Mouse (Mus musculus) hindbrain, embryonic 15.5 days (tissue): ENCODE data around the gene Prkch. TPM values are rescaled to one million over a fixed set of nuclear protein-coding genes. Genes with fewer than 3 reads are reported as not detected.

Experiments
- ATAC-seq: fragments of 200-750 bp; cut with Nextera tagmentation; 2 replicates; pipeline ENCODE4 v1.8.0; 2017; ENCODE audit warnings: low read depth, moderate number of reproducible peaks, moderate TSS enrichment; ENCODE audit not compliant: low FRiP score
- H3K27ac ChIP-seq: fragments of 300-500 bp; sonication (generic); replicated peaks from 2 replicates; pipeline ENCODE4 v1.5.1; 2015; ENCODE audit warnings: mild to moderate bottlenecking, inconsistent platforms
- H3K27me3 ChIP-seq: fragments of 300-500 bp; sonication (generic); 2 replicates; pipeline ENCODE4 v1.6.1; 2015; ENCODE audit warnings: control low read depth, inconsistent platforms
- H3K36me3 ChIP-seq: fragments of 300-500 bp; sonication (generic); 2 replicates; pipeline ENCODE4 v1.6.1; 2015; ENCODE audit warnings: control low read depth, inconsistent platforms
- H3K4me1 ChIP-seq: fragments of 300-500 bp; sonication (generic); replicated peaks from 2 replicates; pipeline ENCODE4 v1.6.1; 2015; ENCODE audit warnings: control low read depth, inconsistent platforms
- H3K4me2 ChIP-seq: fragments of 300-500 bp; sonication (generic); 2 replicates; pipeline ENCODE4 v1.6.1; 2015; ENCODE audit warnings: moderate library complexity, mild to moderate bottlenecking, inconsistent platforms
- H3K4me3 ChIP-seq: fragments of 300-500 bp; sonication (generic); 2 replicates; pipeline ENCODE4 v1.5.1; 2015; ENCODE audit warnings: mild to moderate bottlenecking, inconsistent platforms
- H3K9ac ChIP-seq: fragments of 300-500 bp; sonication (generic); 2 replicates; pipeline ENCODE4 v1.6.1; 2015; ENCODE audit warnings: inconsistent platforms
- H3K9me3 ChIP-seq: fragments of 300-500 bp; sonication (generic); 2 replicates; pipeline ENCODE4 v1.6.1; 2016; ENCODE audit warnings: control low read depth, inconsistent platforms
- WGBS: fragments of 180-500 bp; shearing (Covaris S2); methylation state at CpG from one replicate; pipeline ENCODE4 v1.1.7; 2015; 5-methylcytosine and 5-hydroxymethylcytosine counted together
- polyA plus RNA-seq: library from polyadenylated mRNA; unstranded; fragments of >200 nt; fragmentation: Nextera tagmentation; extraction: Ambion mirVana; gene quantifications from 2 replicates; pipeline ENCODE4 v1.2.1, GENCODE M21; 2015

Gene Prkch
- polyA plus RNA-seq, 1 experiment from 2014 or later: 8.6 TPM

DNA sequence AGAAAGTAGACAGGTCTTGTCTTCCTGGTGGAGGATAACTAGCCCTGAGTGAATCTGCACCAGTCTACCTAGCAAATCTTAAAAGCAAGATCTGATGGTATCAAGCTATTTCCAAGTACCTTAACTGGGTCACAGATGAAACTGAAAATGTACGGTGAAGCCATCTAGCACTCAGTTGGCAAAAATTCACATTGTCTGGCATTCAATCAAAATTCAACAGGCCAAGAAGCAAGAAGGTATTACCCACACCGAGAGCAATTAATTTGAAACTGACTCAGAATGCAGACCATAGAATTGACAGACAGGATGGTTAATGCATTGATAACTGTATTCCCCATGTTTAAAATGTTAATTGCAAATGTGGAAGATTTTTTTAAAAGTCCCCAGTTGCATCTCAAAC is 82.1 kb downstream of the Prkch start:
- Histone ChIP-seq H3K9ac (no peak overlapping the region), H3K27me3 (no peaks in the 10 kb centered on the region), H3K4me2 (no peak overlapping the region), H3K4me1 (peaks cover 2% of the 10 kb centered on the region; the same call in 1 of the 2 replicates), H3K27ac (no peak overlapping the region), H3K36me3 (no peaks in the 10 kb centered on the region), H3K9me3 (no peaks in the 10 kb centered on the region), H3K4me3 (no peak overlapping the region)
- WGBS: 78% methylated on average over 2 of the region's 2 CpGs
- ATAC-seq: no peak

DNA sequence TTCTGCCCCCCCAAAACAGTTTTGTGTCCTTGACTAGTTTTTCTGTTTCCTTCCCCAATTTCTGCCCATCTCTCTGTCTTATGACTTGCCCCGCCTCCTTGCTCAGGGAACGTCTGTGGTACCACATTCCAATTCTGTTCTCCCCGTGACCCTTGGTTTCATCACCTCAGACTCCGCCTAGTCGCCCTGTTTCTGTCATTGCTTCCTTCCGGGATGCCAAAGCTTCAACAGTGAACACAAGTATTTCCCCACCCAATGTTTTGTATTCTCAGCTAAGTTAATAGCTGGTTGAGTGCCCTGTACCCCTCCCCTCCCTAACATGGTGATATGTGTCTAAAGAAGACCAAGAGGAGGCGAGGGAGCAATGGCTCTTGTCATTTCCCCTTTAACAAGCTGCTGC is 83.0 kb downstream of the Prkch start:
- Histone ChIP-seq H3K9ac (no peak overlapping the region), H3K36me3 (no peaks in the 10 kb centered on the region), H3K9me3 (no peaks in the 10 kb centered on the region), H3K27me3 (no peaks in the 10 kb centered on the region), H3K4me2 (no peak overlapping the region), H3K4me3 (no peak overlapping the region), H3K27ac (no peak overlapping the region), H3K4me1 (peaks cover 9% of the 10 kb centered on the region; the same call in 1 of the 2 replicates)
- no peak for ATAC-seq
- WGBS: 82% methylated on average over 7 of the region's 7 CpGs

DNA sequence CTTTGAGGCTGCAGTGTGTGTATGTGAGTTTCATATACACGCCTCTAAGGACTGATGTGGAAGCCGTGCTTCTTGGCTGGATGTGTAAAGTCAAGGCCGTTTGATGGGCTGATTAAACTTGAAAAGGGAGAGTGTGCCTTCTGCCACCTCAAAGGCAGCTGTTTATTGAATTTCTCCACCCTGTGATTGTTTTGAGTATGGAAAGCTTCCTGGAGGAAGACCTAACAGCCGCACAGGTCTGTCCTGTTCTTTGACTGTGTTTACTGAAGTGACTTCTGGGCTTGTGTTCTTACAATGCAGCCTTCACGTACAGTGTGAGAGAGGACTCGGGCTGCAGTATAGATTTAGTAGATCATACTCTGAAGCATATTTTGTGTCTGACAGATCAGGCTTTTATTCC is 86.1 kb downstream of the Prkch start:
- 77% methylated on average over 6 of the region's 6 CpGs for WGBS
- H3K4me2 ChIP-seq: no peak overlapping the region
- peaks cover 9% of the 10 kb centered on the region; the same call in 1 of the 2 replicates for H3K4me1 ChIP-seq
- no peaks in the 10 kb centered on the region for H3K27me3 ChIP-seq
- no peak for ATAC-seq
- H3K9ac ChIP-seq: no peak overlapping the region
- no peak overlapping the region for H3K27ac ChIP-seq
- no peaks in the 10 kb centered on the region for H3K9me3 ChIP-seq
- no peaks in the 10 kb centered on the region for H3K36me3 ChIP-seq
- H3K4me3 ChIP-seq: no peak overlapping the region

DNA sequence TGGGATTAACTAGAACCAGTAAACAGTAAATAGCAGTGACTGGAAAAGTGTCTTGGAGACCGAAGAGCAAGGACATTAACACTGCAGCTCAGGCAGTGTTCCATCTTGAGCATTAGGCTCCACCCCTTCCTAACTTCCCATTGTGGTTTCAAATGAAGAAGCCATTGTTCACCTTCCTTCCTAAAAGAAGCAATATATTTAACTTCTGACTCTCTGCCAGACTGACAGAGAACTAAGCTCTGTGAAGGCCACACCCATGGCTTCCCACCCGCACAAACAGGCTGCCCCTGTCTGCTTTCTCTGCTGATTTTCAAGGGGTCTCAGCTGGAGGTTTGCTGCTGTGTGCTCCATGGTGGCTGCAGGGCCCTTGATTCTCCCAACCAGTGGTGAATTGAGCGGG is 86.9 kb downstream of the Prkch start:
- no peak overlapping the region for H3K4me3 ChIP-seq
- H3K27ac ChIP-seq: peak overlapping the region; percentile 26; the same call in 1 of the 2 replicates
- WGBS: 30% methylated on average over 3 of the region's 3 CpGs
- H3K36me3 ChIP-seq: no peaks in the 10 kb centered on the region
- no peaks in the 10 kb centered on the region for H3K9me3 ChIP-seq
- H3K4me1 ChIP-seq: peaks cover 9% of the 10 kb centered on the region; the same call in 1 of the 2 replicates
- ATAC-seq: no peak
- H3K9ac ChIP-seq: no peak overlapping the region
- H3K4me2 ChIP-seq: no peak overlapping the region
- no peaks in the 10 kb centered on the region for H3K27me3 ChIP-seq

DNA sequence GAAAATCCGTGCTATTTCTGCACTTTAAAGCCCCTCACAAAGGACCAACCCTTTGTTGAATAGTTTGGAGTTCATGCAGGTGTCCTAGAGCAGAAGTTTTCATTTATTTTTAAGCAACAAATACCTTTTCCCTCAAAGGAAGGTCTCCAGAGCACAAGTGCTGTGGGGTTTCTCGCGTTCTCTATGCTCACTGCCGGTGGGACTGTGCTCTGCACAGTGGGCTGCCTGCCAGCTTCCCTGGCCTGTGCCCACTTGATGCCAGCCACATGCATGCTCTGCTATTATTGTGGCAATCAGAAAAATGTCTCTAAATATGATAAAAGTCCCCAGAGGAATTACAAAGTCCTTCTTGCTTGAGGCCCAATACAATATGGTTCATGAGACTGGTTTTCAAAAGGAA is 87.4 kb downstream of the Prkch start:
- no peak overlapping the region for H3K4me3 ChIP-seq
- WGBS: 32% methylated on average over 4 of the region's 4 CpGs
- peak overlapping the region; percentile 26; the same call in 1 of the 2 replicates for H3K27ac ChIP-seq
- no peak; the same call in 1 of the 2 replicates for ATAC-seq
- no peak overlapping the region for H3K9ac ChIP-seq
- peaks cover 9% of the 10 kb centered on the region; the same call in 1 of the 2 replicates for H3K4me1 ChIP-seq
- no peaks in the 10 kb centered on the region for H3K27me3 ChIP-seq
- no peak overlapping the region for H3K4me2 ChIP-seq
- H3K36me3 ChIP-seq: no peaks in the 10 kb centered on the region
- no peaks in the 10 kb centered on the region for H3K9me3 ChIP-seq

DNA sequence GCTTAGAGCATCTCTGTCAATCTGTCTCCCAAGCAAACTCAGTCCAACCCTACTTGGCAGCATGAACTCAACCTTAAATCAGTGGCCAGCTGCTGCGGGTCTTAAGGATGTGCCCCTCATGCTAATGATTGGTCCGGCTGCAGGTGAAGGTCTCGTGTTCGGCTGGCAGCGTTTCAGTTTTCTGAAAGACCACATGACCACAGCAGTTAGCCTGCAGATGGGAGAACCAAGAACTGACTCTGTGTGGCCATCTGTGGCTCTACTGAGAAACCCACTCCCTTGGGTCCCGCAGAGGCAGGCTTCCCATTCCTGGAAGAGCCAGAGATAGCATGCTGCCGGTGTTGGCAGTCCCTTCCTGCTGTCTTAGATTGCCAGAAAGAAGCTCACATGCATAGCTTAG is 89.2 kb downstream of the Prkch start:
- Histone ChIP-seq H3K36me3 (no peaks in the 10 kb centered on the region), H3K9ac (no peak overlapping the region), H3K4me1 (peaks cover 9% of the 10 kb centered on the region; the same call in 1 of the 2 replicates), H3K27me3 (no peaks in the 10 kb centered on the region), H3K4me2 (no peak overlapping the region), H3K4me3 (no peak overlapping the region), H3K27ac (no peak overlapping the region), H3K9me3 (no peaks in the 10 kb centered on the region)
- WGBS: 72% methylated on average over 7 of the region's 7 CpGs
- 0 out of 2 replicates have a peak, but pooled peaks have one; percentile 34 for ATAC-seq

DNA sequence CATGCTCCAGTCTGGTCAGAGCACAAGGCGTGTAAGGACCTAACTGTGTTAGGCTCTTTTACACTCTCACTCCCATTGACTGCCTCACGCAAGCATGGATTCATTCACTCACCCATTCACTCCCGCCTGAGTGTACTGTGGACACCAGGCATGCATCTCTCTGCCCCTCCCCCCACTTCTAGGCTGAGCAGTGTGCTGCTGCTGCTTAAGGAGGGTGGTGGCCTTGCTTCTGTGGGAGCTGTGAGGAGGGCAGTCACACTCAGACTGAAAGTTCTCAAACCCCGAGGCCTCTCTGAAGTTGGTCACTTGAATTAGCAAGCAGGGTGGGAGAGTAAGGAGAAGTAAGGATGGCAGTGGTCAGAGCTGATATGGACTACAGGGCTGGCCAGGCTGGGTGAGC is 90.6 kb downstream of the Prkch start:
- Histone ChIP-seq H3K4me1 (peaks cover 9% of the 10 kb centered on the region; the same call in 1 of the 2 replicates), H3K27me3 (no peaks in the 10 kb centered on the region), H3K9me3 (no peaks in the 10 kb centered on the region), H3K36me3 (no peaks in the 10 kb centered on the region), H3K9ac (no peak overlapping the region), H3K4me3 (no peak overlapping the region), H3K27ac (no peak overlapping the region), H3K4me2 (no peak overlapping the region)
- 52% methylated on average over 4 of the region's 4 CpGs for WGBS
- ATAC-seq: no peak

DNA sequence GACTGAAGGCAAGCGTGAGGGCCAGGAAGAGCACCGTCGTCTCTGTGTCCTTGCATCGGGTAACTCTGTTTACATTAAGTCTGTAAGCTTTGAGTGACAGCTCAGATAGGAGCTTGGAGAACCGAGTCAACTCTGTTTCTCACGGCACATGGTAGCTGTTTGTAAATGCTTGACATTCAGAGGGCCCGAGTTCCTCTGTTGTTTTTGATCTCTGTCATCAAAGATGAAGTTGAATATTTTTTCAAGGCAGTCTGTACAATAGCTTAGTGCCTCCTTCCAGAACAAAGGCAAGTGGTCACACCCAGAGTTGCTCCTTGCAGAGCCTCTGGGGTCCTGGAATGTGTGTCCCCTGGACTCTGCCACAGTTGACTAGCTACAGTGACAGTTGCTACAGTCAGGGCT is 94.8 kb downstream of the Prkch start:
- Histone ChIP-seq H3K9ac (no peak overlapping the region), H3K4me3 (no peak overlapping the region), H3K36me3 (no peaks in the 10 kb centered on the region), H3K27me3 (no peaks in the 10 kb centered on the region), H3K27ac (no peak overlapping the region), H3K4me2 (no peak overlapping the region), H3K4me1 (no peaks in the 10 kb centered on the region), H3K9me3 (no peaks in the 10 kb centered on the region)
- no peak for ATAC-seq
- 30% methylated on average over 7 of the region's 7 CpGs for WGBS

DNA sequence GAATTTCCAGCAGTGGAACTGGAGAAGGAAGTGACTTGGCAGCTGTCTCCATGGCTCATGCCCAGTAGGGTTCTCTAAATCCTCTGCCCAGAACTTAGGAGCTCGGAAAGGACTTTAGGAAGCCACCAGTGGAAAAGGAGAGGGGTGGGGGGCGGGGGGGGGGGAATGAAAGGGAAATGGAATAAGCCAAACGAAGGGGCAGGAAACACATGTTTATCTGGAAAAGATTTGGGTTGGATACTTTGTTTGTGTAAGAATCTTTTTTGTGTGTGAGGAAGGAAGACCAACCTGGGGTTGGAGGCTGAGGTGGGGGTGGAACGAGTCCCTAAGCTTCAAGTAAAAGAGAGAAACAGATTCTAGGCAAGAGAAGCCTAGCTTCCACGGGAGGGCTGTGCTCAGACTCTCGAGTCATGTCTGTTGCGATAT is 98.3 kb downstream of the Prkch start:
- Histone ChIP-seq H3K36me3 (no peaks in the 10 kb centered on the region), H3K9ac (no peak overlapping the region), H3K4me2 (no peak overlapping the region), H3K4me1 (peaks cover 3% of the 10 kb centered on the region), H3K27me3 (no peaks in the 10 kb centered on the region), H3K27ac (no peak overlapping the region), H3K9me3 (no peaks in the 10 kb centered on the region), H3K4me3 (no peak overlapping the region)
- WGBS: 74% methylated on average over 7 of the region's 7 CpGs
- no peak for ATAC-seq

DNA sequence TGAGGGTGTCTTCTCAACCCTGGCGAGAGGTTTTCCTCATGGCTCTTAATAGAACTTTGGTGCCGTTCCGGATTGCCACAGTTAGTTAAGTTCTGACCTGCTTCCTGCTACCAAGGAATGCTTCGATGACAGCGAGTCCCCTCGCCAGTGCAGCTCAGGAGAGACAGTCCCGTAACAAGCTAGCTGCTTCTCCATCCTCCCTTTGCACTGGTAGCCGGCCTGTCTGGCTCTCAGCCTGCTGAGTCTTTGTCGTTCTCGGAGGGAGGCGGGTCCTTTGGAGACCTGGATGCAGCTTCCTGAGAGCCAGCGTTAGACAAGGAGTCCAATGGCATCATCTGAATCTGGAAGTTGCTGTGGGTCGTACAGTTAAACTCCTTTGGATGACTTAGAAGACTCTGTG is 101.3 kb downstream of the Prkch start:
- Histone ChIP-seq H3K27ac (no peak overlapping the region), H3K9me3 (no peaks in the 10 kb centered on the region), H3K9ac (no peak overlapping the region), H3K4me1 (peaks cover 8% of the 10 kb centered on the region), H3K27me3 (no peaks in the 10 kb centered on the region), H3K36me3 (no peaks in the 10 kb centered on the region), H3K4me3 (no peak overlapping the region), H3K4me2 (no peak overlapping the region)
- no peak for ATAC-seq
- 65% methylated on average over 13 of the region's 13 CpGs for WGBS

DNA sequence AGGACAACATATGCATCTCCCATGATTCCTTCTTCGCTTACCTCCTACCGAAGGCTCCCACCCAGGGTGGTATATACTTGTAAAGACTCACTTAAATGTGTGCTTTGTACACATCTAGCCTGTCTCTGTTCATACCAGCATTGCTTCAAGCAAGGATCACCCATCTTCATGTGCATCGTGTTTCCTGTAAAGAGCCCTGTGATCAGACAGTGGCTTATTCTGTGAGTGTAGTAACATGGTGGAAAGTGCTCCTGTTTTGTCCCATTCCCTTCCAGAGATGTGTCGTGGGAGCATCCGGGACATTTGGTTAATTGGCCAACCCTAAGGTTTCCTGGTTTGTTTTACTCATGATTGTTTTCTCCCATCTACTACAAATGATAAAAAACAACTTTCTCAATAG is 101.9 kb downstream of the Prkch start:
- WGBS: 93% methylated on average over 5 of the region's 5 CpGs
- H3K27ac ChIP-seq: no peak overlapping the region
- peaks cover 8% of the 10 kb centered on the region for H3K4me1 ChIP-seq
- no peak overlapping the region for H3K4me3 ChIP-seq
- no peaks in the 10 kb centered on the region for H3K9me3 ChIP-seq
- no peak overlapping the region for H3K9ac ChIP-seq
- no peaks in the 10 kb centered on the region for H3K36me3 ChIP-seq
- no peak for ATAC-seq
- H3K4me2 ChIP-seq: no peak overlapping the region
- H3K27me3 ChIP-seq: no peaks in the 10 kb centered on the region

DNA sequence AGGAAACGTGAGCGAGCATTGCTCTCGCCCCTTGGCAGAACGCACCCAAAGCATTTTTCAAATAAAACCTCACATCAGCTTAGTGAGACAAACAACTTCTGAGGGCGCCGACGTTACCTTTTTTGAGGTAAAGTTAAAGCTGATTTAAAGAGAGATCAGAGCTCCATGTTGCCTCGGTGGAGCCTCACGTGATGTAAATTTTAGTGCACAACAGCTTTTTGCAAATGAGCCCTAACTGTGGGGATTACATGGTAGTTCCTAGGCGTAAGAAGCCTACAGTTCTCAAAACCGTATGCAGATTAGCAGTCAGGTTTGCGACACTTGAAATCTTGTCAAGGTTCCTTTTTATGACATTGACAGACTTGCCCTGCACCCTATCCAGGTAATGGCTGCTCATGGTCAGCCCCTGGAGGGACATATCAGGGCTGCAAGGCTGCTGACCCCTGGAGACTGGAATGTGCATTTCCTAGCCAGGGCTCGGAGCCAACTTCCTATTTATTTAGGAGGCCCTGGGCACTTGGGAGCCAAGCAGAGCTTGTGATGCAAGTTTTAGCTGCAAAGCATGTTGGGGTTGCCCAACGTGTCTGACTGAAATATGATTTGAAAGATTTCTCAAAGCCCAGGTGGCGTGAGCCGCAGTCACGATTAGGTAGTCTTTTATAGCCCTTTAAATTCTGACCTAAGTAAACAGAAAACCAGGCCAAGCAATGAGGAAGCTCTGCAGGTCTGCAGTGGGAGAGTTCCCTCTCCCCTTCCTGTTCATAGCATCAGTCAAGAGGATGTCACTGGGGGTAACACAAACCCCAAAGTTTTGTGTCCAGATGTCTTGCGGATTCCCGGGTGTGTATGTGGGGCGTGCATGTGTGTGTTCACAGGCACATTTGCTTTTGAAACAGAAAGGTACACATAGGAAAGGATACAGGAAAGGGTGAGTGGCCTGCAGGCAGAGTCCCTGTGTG is 102.8 kb downstream of the Prkch start:
- Histone ChIP-seq H3K9ac (no peak overlapping the region), H3K4me3 (no peak overlapping the region), H3K9me3 (no peaks in the 10 kb centered on the region), H3K4me2 (no peak overlapping the region), H3K4me1 (peaks cover 8% of the 10 kb centered on the region), H3K27me3 (no peaks in the 10 kb centered on the region), H3K36me3 (no peaks in the 10 kb centered on the region), H3K27ac (0 out of 2 replicates have a peak overlapping the region, but pooled peaks have one; percentile 14)
- WGBS: 76% methylated on average over 20 of the region's 20 CpGs
- no peak for ATAC-seq
